Mouse (Mus musculus) megakaryocyte progenitor cell, adult 5-6 weeks (primary cell): ENCODE results near the gene Nckap5. TPM values are rescaled to one million over a fixed set of nuclear protein-coding genes. Genes with fewer than 3 reads are reported as not detected.
"Not testable (repeated sequence)": the region's sequence is repeated elsewhere in the genome, so short reads cannot be mapped to it uniquely, and the experiment has no call there.

Source experiments
- ATAC-seq: replicated peaks from 2 replicates; pipeline ENCODE4 v1.8.0; 2016; ENCODE audit warnings: mild to moderate bottlenecking, moderate TSS enrichment, inconsistent platforms; ENCODE audit not compliant: poor library complexity
- total RNA-seq, 2 experiments: library from RNA; stranded (forward) in 1 of 2; stranded (reverse) in 1 of 2; fragments of 157-497, 149-512 nt in 1 of 2; fragments of 200-1000 nt in 1 of 2; gene quantifications; 2 replicates each; pipeline versions ENCODE4 v1.2.3 to v1.2.4; 2015 to 2017

Gene Nckap5
- total RNA-seq (2015): 0.10 TPM in 1 of 2 replicates, not detected in the other
- total RNA-seq (2017): 0.08 TPM in 1 of 2 replicates, not detected in the other

- ATAC-seq: peak; percentile 37
Measured at GRCm38 (mm10) chr1:126830031-126830927, at the start of gene Nckap5. Nckap5 (minus strand) TSS chr1:126830799.

- peak; percentile 92 for ATAC-seq
Measured at GRCm38 (mm10) chr1:126877495-126877894, 46.9 kb upstream of the Nckap5 start.

- no peak for ATAC-seq
Measured at GRCm38 (mm10) chr1:126868372-126868771, 37.8 kb upstream of the Nckap5 start.

DNA sequence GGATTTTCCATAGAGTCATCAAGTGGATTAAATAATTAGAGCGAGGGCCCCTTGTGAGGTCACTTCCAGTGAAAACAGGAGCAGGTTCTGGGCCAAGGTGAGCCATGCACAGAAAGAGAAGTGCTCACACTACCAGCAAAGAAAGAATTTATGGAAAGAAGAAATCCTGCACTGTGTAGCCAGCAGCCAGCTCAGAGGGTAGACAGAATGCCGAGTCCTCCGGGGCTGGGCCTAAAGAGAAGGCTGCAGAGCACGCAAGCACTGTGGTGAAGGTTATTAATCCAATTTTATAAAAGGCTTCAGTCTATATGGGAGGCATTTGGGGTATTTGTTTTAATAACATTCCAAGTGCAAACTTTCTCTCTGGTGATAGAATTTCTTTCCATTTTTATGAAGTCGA, 37.3 kb upstream of the Nckap5 start:
- no peak for ATAC-seq

DNA sequence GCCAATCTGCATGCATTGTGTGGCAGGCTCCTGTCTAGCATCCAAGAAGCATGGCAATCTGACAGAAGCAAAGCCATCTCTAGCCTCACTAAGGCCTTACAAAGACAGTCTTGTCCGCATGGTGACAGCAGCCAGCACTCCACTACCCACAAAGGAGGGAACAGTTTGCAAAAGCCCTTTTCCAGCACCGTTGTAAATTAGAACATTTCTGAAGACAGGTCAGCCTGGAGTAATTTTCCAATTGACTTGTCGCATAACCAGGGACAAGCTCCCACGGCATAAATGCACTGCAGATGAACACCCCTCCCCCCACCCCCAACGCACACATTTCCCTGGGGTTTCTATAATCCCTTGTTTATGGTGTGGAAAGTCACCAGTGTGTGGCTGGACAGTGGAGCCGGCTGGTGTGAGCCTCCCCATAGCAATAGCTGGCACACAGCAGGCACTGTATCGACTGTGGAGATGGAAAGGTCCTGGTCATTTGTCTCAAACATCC, 35.0 kb upstream of the Nckap5 start:
- no peak for ATAC-seq

GRCm38 (mm10) chr1:126861816-126862215, 31.2 kb upstream of the Nckap5 start:
- no peak for ATAC-seq

GRCm38 (mm10) chr1:126860537-126860936, 29.9 kb upstream of the Nckap5 start:
- ATAC-seq: peak; percentile 73

GRCm38 (mm10) chr1:126849481-126849880, 18.9 kb upstream of the Nckap5 start:
- no peak for ATAC-seq

DNA sequence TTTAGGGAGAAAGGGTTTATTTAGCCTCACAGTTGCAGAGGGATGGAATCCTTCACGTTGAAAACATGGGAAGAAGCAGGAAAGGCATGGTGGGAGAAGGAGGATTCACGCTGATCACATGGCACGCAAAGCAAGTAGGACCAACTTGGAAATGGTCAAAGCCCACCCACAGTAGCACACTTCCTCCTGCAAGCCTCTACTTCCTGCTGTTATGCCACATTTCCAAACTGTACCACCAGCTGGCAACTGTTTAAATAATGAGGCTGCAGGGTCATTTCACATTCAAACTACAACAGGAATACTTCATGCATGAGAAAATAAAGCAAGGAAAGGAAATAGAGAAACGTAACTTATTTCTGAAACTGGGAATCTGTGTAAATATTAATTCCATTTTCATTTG, 15.7 kb upstream of the Nckap5 start:
- ATAC-seq: peak; percentile 91

DNA sequence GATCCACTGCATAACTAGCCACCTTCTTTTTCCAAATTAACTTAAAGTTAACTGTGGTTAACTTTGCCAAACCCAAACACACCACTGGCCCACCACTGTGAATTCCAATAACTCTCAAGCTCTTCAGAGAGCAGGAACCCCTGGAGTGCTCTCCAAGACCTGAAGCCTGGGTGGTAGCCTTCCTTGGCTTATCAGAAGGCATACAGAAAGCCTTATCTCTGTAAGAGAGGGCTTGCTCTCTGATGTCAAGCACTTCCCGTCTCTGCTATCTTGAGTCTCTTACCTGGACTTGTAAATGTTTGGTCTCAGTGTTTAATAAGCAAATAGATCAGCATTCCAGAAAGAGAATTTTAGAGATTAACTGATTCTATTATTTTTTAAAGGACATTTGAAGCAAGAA, 2.3 kb upstream of the Nckap5 start:
- ATAC-seq: no peak

- no peak for ATAC-seq
Measured at GRCm38 (mm10) chr1:126829031-126829430, 1.6 kb downstream of the Nckap5 start.

- peak; percentile 80 for ATAC-seq
Measured at GRCm38 (mm10) chr1:126824841-126825240, 5.8 kb downstream of the Nckap5 start.

- ATAC-seq: no peak
Measured at GRCm38 (mm10) chr1:126822246-126822645, 8.4 kb downstream of the Nckap5 start.

GRCm38 (mm10) chr1:126817381-126818034, 13.1 kb downstream of the Nckap5 start:
- peak; percentile 97 for ATAC-seq

GRCm38 (mm10) chr1:126806994-126807611, 23.5 kb downstream of the Nckap5 start:
- no peak for ATAC-seq

GRCm38 (mm10) chr1:126806548-126806947, 24.1 kb downstream of the Nckap5 start:
- ATAC-seq: no peak

- ATAC-seq: no peak
Measured at GRCm38 (mm10) chr1:126802405-126802804, 28.2 kb downstream of the Nckap5 start.

DNA sequence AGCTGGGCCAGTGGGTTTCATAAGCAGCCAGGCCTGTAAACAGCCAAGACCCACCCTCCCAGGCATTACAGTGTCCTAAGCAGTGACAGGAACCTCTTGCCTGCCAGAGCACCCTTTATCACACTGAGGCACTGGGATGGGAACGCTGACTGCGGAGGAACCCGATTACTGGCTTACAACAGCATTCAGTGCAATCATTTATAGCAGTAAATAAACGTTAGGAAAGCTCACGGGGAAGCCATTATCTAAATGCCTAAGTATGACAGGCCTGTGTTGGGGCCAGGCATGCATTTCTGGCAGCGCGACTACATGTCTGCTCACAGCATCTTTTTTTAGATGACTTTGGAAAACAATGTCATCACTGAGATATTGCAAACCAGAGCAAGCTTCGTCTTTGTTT, 28.9 kb downstream of the Nckap5 start:
- ATAC-seq: no peak

DNA sequence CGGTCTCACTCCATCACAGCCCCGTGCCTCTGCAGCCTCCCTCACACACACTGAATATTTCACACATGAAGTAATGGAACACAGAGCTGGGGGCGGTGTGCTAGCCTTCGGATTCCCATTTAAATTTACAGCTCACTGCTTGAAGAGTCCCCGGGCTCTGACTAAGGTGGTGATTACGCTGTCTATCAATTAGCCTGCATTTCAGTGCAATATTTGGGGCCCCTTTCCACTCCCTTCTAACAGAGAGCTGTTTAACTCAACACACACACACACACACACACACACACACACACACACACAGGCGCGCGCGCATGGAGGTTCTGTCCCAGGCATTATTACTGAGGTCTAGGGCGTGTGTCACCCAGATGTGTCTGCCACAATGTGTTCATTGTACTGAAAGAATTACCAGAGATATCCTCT, 31.2 kb downstream of the Nckap5 start:
- no peak for ATAC-seq

DNA sequence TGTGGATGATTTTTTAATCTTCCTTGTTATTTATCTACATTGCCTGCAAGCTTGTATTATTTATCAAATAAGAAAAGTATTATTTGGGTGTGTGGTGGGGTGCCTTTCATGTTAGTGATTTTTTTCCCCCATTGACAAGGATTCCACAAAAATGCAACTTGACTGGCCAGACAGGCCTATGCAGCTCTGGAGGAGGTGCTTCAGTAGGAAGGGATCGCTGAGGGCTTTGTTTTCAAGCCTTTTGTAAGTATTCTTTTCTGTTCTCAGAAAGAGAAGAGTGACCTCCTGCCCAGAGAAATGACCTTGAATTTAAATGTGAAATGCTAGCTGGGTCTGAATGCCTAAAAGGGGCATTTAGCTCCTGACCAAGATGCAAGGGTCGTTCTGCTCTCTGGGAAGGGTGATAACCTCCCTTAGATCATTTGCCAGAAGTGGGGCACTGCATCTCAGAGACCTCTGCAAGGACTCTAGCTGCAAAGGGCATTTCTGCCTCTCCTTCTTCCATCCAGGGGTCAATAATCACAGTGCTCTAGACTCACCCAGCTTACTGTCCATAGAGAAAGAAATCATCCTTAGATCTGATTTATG, 50.2 kb downstream of the Nckap5 start:
- ATAC-seq: not testable (repeated sequence)

DNA sequence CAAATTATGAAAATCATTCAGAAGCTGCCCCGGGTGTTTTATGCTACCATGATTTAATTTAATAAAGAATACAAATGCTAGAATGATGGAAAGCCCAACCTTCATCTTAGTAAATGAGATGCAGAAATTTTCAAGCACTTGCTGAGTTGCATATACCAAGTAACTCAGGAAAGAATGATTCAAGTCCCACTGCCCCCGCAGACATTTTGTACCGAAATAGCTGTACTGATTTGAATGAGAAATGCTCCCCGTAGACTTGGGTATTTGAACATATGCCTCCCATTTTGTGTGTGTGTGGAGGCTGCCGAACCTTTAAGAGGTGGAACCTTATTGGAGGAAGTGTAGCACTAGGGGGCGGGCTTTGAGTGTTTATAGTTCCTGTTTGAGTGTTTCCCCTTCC, 56.7 kb downstream of the Nckap5 start:
- not testable (repeated sequence) for ATAC-seq
